Comparison of ENCODE assay signal across 8 mouse cellular contexts in genomic region chr9:73192271-73192785, GRCm38 (mm10).
DNase-seq lines count a peak whose midpoint lies in the region; ATAC-seq and TF ChIP-seq lines count a peak whose summit lies in the region.

No protein-coding gene starts in this region.

- peak; percentile 93 for DNase-seq in left cerebral cortex, postnatal 4 days
- no peak for DNase-seq in left cerebral cortex, adult 9 months (ENCODE audit: low spot score in 2 of 2)
- DNase-seq in cerebellum, adult 18-20 months = peak; percentile 85 to 91
- DNase-seq in embryonic facial prominence, embryonic 14.5 days (ENCODE audit: low spot score) = no peak
- no peak for DNase-seq in gastrocnemius, adult 2 months
- DNase-seq in right cerebral cortex, postnatal 10 days (ENCODE audit: low spot score in 2 of 2) = no peak
- no peak for DNase-seq in layer of hippocampus, adult 11-12 months (ENCODE audit: low spot score)

- ATAC-seq in embryonic facial prominence, embryonic 14.5 days (ENCODE audit: low read depth) = peak; percentile 22; the same call in 1 of the 2 replicates
- ATAC-seq in neural tube, embryonic 12.5 days (ENCODE audit: low FRiP score, low read depth) = no peak

- no peaks in the 10 kb centered on the region for H3K27me3 ChIP-seq in embryonic facial prominence, embryonic 14.5 days (replicated peaks; ENCODE audit: control insufficient read depth, insufficient read depth, low read length)
- no peaks in the 10 kb centered on the region for H3K27me3 ChIP-seq in neural tube, embryonic 12.5 days (replicated peaks)

- H3K4me2 ChIP-seq in embryonic facial prominence, embryonic 14.5 days (ENCODE audit: low read depth, low read length) = no peak overlapping the region
- peak overlapping the region; percentile 35; the same call in 1 of the 2 replicates for H3K4me2 ChIP-seq in neural tube, embryonic 12.5 days (replicated peaks)

- H3K9me3 ChIP-seq in embryonic facial prominence, embryonic 14.5 days (ENCODE audit: control insufficient read depth, low read length) = no peaks in the 10 kb centered on the region
- H3K9me3 ChIP-seq in neural tube, embryonic 12.5 days = no peaks in the 10 kb centered on the region

- no peak overlapping the region for H3K27ac ChIP-seq in embryonic facial prominence, embryonic 14.5 days (replicated peaks; ENCODE audit: low read depth, low read length)
- H3K27ac ChIP-seq in neural tube, embryonic 12.5 days = no peak overlapping the region
- H3K27ac ChIP-seq in gastrocnemius, adult 2 months = no peak overlapping the region

- 0 out of 2 replicates have a peak, but pooled peaks cover 3% of the 10 kb centered on the region for H3K4me1 ChIP-seq in embryonic facial prominence, embryonic 14.5 days (ENCODE audit: control insufficient read depth, insufficient read depth, low read length)
- H3K4me1 ChIP-seq in neural tube, embryonic 12.5 days = peaks cover 6% of the 10 kb centered on the region

- intact Hi-C loops in left cerebral cortex, postnatal 4 days (cut with DNase I) = no loop called here
- intact Hi-C loops in gastrocnemius, adult 2 months (cut with DNase I) = no loop called here

- no peak overlapping the region for H3K9ac ChIP-seq in embryonic facial prominence, embryonic 14.5 days (ENCODE audit: low read depth, low read length)
- no peak overlapping the region for H3K9ac ChIP-seq in neural tube, embryonic 12.5 days

- H3K4me3 ChIP-seq in embryonic facial prominence, embryonic 14.5 days (ENCODE audit: low read depth, low read length) = no peak overlapping the region
- no peak overlapping the region for H3K4me3 ChIP-seq in neural tube, embryonic 12.5 days
- H3K4me3 ChIP-seq in gastrocnemius, adult 2 months = no peak overlapping the region

- TF ChIP-seq CTCF in gastrocnemius, adult 2 months (IDR thresholded peaks at IDR 0.05) = no peak

- H3K36me3 ChIP-seq in embryonic facial prominence, embryonic 14.5 days (ENCODE audit: control insufficient read depth, insufficient read depth, low read length) = no peaks in the 10 kb centered on the region
- no peaks in the 10 kb centered on the region for H3K36me3 ChIP-seq in neural tube, embryonic 12.5 days

- 23% methylated on average over 11 of the region's 11 CpGs for WGBS in embryonic facial prominence, embryonic 14.5 days
- WGBS in neural tube, embryonic 12.5 days = 23% methylated on average over 11 of the region's 11 CpGs

Comparison
In these comparisons a context has a peak if more than half of its experiments do, and no peak if none do; other contexts are left out.
1. DNase-seq: peak in left cerebral cortex, postnatal 4 days (single experiment) and cerebellum, adult 18-20 months (2 of 2); none in left cerebral cortex, adult 9 months (0 of 2), embryonic facial prominence, embryonic 14.5 days (single experiment), gastrocnemius, adult 2 months (single experiment), right cerebral cortex, postnatal 10 days (0 of 2) and layer of hippocampus, adult 11-12 months (single experiment).